Mouse (Mus musculus) heart, embryonic 13.5 days (tissue): ENCODE measurements around the gene Mip. TPM values are rescaled to one million over a fixed set of nuclear protein-coding genes. Genes with fewer than 3 reads are reported as not detected.
"Not testable (repeated sequence)": the region's sequence is repeated elsewhere in the genome, so short reads cannot be mapped to it uniquely, and the experiment has no call there.

Source experiments
- ATAC-seq: fragments of 200-750 bp; cut with Nextera tagmentation; 2 replicates; pipeline ENCODE4 v1.8.0; 2017; ENCODE audit warnings: moderate TSS enrichment; ENCODE audit not compliant: insufficient number of reproducible peaks, low FRiP score, low TSS enrichment; ENCODE audit errors: extremely low read depth
- H3K27ac ChIP-seq: fragments of 300-500 bp; sonication (generic); replicated peaks from 2 replicates; pipeline ENCODE4 v1.5.1; 2015; ENCODE audit warnings: moderate library complexity, mild to moderate bottlenecking, inconsistent platforms
- H3K27me3 ChIP-seq: fragments of 300-500 bp; sonication (generic); replicated peaks from 2 replicates; pipeline ENCODE4 v1.6.1; 2015; ENCODE audit warnings: mild to moderate bottlenecking, inconsistent platforms
- H3K36me3 ChIP-seq: fragments of 300-500 bp; sonication (generic); 2 replicates; pipeline ENCODE4 v1.6.1; 2015; ENCODE audit warnings: mild to moderate bottlenecking, inconsistent platforms
- H3K4me1 ChIP-seq: fragments of 300-500 bp; sonication (generic); 2 replicates; pipeline ENCODE4 v1.6.1; 2015; ENCODE audit warnings: inconsistent platforms
- H3K4me2 ChIP-seq: fragments of 300-500 bp; sonication (generic); 2 replicates; pipeline ENCODE4 v1.6.1; 2015; ENCODE audit warnings: inconsistent platforms, mild to moderate bottlenecking, moderate library complexity
- H3K4me3 ChIP-seq: fragments of 300-500 bp; sonication (generic); 2 replicates; pipeline ENCODE4 v1.5.1; 2015; ENCODE audit warnings: moderate library complexity, mild to moderate bottlenecking, inconsistent platforms
- H3K9ac ChIP-seq: fragments of 300-500 bp; sonication (generic); 2 replicates; pipeline ENCODE4 v1.6.1; 2015; ENCODE audit warnings: inconsistent platforms, mild to moderate bottlenecking, moderate library complexity
- H3K9me3 ChIP-seq: fragments of 300-500 bp; sonication (generic); 2 replicates; pipeline ENCODE4 v1.6.1; 2016; ENCODE audit warnings: inconsistent platforms
- WGBS: fragments of 180-500 bp; shearing (Covaris S2); methylation state at CpG from one replicate; pipeline ENCODE4 v1.1.7; 2015; ENCODE audit warnings: mixed read lengths; 5-methylcytosine and 5-hydroxymethylcytosine counted together
- polyA plus RNA-seq: library from polyadenylated mRNA; unstranded; fragments of >200 nt; fragmentation: Nextera tagmentation; extraction: Ambion mirVana; gene quantifications from 2 replicates; pipeline ENCODE4 v1.2.1, GENCODE M21; 2015

Gene Mip
- polyA plus RNA-seq, 1 experiment from 2014 or later, result not detected

DNA sequence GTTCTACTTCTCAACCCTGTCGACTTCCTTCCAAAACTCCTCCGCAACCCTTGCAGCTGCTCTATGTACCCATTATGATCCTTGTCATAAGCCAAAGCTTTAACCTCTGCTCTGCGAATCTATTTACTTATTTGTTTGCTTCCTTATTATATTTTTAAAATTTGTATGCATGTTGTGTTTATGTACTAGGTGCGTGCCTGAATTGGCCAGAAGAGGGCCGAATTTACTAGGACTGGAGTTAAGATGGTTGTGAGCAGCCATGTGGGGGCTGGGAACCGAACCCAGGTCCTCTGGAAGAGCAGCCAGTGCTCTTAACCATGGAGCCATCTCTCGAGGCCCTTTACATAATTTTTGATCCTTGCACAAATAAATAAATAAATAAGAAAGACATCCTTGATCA is 45.2 kb downstream of the Mip start:
- WGBS, result 36% methylated on average over 7 of the region's 7 CpGs

DNA sequence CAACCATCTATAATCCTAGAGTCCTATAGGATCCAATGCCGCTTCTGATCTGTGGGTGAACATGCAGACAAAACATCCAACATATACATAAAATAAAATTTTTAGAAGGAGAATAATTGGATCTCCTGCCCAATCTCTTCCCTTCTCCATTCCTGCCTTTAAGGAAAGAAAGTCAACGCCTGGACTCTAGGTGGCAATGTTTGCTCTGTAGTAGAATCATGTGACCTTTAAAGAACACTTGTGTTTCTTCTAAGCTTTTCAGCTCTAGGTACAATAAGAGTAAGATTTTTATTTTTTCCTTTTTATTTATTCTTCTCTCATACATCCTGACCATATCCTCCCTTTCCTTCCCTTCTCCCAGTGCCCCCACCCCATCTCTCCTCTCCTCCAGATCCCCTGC is 46.2 kb downstream of the Mip start:
- Histone ChIP-seq H3K36me3 (peaks cover 8% of the 10 kb centered on the region), H3K27me3 (no peaks in the 10 kb centered on the region), H3K4me2 (0 out of 2 replicates have a peak overlapping the region, but pooled peaks have one; percentile 76), H3K4me1 (peaks cover 13% of the 10 kb centered on the region), H3K27ac (no peak overlapping the region), H3K9me3 (no peaks in the 10 kb centered on the region), H3K9ac (no peak overlapping the region), H3K4me3 (no peak overlapping the region)
- ATAC-seq, result no peak
- WGBS, result 55% methylated on average over 2 of the region's 2 CpGs

More for the DNA sequence above, 45.2 kb downstream of the Mip start:
- peaks cover 13% of the 10 kb centered on the region for H3K4me1 ChIP-seq
- no peaks in the 10 kb centered on the region for H3K36me3 ChIP-seq
- no peaks in the 10 kb centered on the region for H3K9me3 ChIP-seq
- peak overlapping the region; percentile 89 for H3K9ac ChIP-seq
- H3K4me2 ChIP-seq, result peak overlapping the region; percentile 76
- peak overlapping the region; percentile 84 for H3K27ac ChIP-seq
- H3K4me3 ChIP-seq, result peak overlapping the region; percentile 91
- ATAC-seq, result no peak
- H3K27me3 ChIP-seq, result no peaks in the 10 kb centered on the region

DNA sequence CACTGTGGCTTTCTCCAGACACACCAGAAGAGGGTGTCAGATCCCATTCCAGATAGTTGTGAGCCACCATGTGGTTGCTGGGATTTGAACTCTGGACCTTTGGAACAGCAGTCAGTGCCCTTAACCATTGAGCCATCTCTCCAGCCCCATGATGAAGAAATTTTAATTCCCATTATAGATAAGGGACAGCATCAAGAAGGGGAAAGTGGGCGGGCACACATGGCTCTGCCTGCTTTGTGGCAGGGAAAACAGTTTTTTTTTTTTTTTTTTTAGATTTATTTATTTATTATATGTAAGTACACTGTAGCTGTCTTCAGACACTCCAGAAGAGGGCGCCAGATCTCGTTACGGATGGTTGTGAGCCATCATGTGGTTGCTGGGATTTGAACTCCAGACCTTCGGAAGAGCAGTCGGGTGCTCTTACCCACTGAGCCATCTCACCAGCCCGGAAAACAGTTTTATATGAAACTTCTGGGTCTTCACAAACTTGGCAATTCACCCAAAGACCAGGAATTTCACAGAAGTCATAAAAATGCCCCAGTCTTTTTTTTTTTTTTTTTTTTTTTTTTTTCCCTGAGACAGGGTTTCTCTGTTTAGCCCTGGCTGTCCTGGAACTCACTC is 47.3 kb downstream of the Mip start:
- Histone ChIP-seq H3K4me1 (peaks cover 13% of the 10 kb centered on the region), H3K36me3 (peaks cover 18% of the 10 kb centered on the region)
- not testable (repeated sequence) for H3K4me3 ChIP-seq, H3K27ac ChIP-seq, H3K9ac ChIP-seq, H3K27me3 ChIP-seq, ATAC-seq, H3K9me3 ChIP-seq, H3K4me2 ChIP-seq
- 80% methylated on average over 5 of the region's 7 CpGs for WGBS

DNA sequence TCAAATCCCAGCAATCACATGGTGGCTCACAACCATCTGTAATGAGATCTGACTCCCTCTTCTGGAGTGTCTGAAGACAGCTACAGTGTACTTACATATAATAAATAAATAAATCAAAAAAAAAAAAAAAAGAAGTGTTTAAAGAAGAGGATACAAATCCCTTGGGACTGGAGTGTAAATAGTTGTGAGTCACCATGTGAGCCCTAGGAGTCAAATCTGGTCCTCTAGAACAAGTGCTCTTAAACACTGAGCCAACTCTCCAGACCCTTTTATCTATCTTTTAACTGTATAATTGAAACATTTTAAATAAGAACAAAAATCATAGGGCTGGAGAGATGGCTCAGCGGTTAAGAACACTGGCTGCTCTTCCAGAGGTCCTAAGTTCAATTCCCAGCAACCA is 49.7 kb downstream of the Mip start:
- H3K4me2 ChIP-seq, ATAC-seq, H3K9ac ChIP-seq, H3K27ac ChIP-seq, H3K9me3 ChIP-seq, H3K27me3 ChIP-seq, H3K4me3 ChIP-seq, H3K4me1 ChIP-seq: not testable (repeated sequence)
- 92% methylated on average over 1 of the region's 1 CpGs for WGBS
- peaks cover 35% of the 10 kb centered on the region for H3K36me3 ChIP-seq

DNA sequence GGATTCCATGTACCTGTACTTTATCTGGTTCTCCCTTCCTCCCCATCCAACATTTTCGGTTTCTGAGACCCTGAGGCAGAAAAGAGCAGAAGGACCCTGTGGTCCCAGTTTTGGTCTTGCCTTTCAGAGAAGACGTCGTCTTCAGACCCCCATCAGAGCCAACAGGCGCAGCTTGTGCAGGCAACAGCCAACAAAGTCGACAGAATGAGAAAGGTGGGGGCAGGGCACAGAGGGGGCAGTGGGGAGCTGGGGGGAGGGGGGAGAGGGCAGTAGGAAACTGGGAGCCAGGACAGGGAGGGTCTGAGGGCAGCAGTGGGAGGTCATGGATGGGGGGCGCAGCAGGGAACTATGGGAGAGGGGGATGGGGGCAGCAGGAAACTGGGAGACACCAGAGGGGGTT is 52.5 kb downstream of the Mip start:
- Histone ChIP-seq H3K9me3 (no peaks in the 10 kb centered on the region; the same call in 1 of the 2 replicates), H3K27me3 (no peaks in the 10 kb centered on the region), H3K4me3 (no peak overlapping the region), H3K27ac (no peak overlapping the region), H3K4me2 (no peak overlapping the region), H3K4me1 (no peaks in the 10 kb centered on the region), H3K36me3 (peaks cover 61% of the 10 kb centered on the region), H3K9ac (no peak overlapping the region)
- ATAC-seq, result no peak
- 49% methylated on average over 6 of the region's 6 CpGs for WGBS

DNA sequence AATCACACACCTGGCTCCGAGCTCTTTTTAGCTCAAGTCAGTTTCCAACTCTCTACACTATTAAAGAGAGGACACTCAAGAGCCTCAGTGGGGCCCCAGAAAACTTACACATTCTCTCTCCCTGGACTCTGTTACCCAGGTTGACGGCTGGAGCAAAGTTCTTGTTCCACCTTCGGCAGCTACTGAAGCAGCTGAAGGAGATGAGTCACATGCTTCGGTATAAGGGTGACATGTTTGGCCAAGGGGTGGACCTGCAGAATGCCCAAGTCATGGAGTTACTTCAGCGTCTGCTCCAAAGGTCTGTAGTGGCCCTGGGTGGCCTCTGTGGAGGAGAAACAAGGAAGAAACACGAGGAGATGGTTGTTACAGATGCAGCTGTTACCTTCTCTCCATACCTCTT is 55.3 kb downstream of the Mip start:
- no peak for ATAC-seq
- WGBS, result 81% methylated on average over 6 of the region's 6 CpGs
- H3K4me2 ChIP-seq, result no peak overlapping the region
- peaks cover 87% of the 10 kb centered on the region for H3K36me3 ChIP-seq
- no peaks in the 10 kb centered on the region for H3K4me1 ChIP-seq
- H3K4me3 ChIP-seq, result no peak overlapping the region
- H3K9ac ChIP-seq, result no peak overlapping the region
- H3K9me3 ChIP-seq, result no peaks in the 10 kb centered on the region; the same call in 1 of the 2 replicates
- no peaks in the 10 kb centered on the region for H3K27me3 ChIP-seq
- H3K27ac ChIP-seq, result no peak overlapping the region

Other genes with a start within 250 kb of the Mip start
- gene Hsd17b6, start 218.2 kb upstream of the Mip start, polyA plus RNA-seq, result not detected in 2 replicates
- 50.5 and 53.2 TPM in 2 replicates for gene Prim1, start 210.7 kb upstream of the Mip start, polyA plus RNA-seq
- gene Naca, start 190.3 kb upstream of the Mip start, polyA plus RNA-seq, result 540 TPM in 2 replicates
- gene Ptges3, start 166.9 kb upstream of the Mip start, polyA plus RNA-seq, result 301 and 338 TPM in 2 replicates
- gene Atp5b, start 142.6 kb upstream of the Mip start, polyA plus RNA-seq, result 4,907 and 5,417 TPM in 2 replicates
- 7.4 and 8.0 TPM in 2 replicates for gene Baz2a, start 134.3 kb upstream of the Mip start, polyA plus RNA-seq
- gene Rbms2, start 45.5 kb upstream of the Mip start, polyA plus RNA-seq, result 35.4 and 37.3 TPM in 2 replicates
- gene Gls2, start 31.4 kb upstream of the Mip start, polyA plus RNA-seq, result 0.53 and 0.96 TPM in 2 replicates
- 40.7 and 40.8 TPM in 2 replicates for gene Spryd4, start 14.0 kb upstream of the Mip start, polyA plus RNA-seq
- gene Timeless, start 6.2 kb downstream of the Mip start, polyA plus RNA-seq, result 32.2 and 34.0 TPM in 2 replicates
- 0.10 and 0.17 TPM in 2 replicates for gene Apon, start 28.3 kb downstream of the Mip start, polyA plus RNA-seq
- gene Apof, start 42.8 kb downstream of the Mip start, polyA plus RNA-seq, result 0.27 and 1.7 TPM in 2 replicates
- 9.7 and 9.8 TPM in 2 replicates for gene Stat2, start 44.7 kb downstream of the Mip start, polyA plus RNA-seq
- 1.8 and 2.6 TPM in 2 replicates for gene Il23a, start 72.9 kb downstream of the Mip start, polyA plus RNA-seq
- 24.9 and 25.7 TPM in 2 replicates for gene Pan2, start 77.5 kb downstream of the Mip start, polyA plus RNA-seq
- gene Cnpy2, start 96.6 kb downstream of the Mip start, polyA plus RNA-seq, result 193 and 228 TPM in 2 replicates
- gene Cs, start 111.9 kb downstream of the Mip start, polyA plus RNA-seq, result 396 and 409 TPM in 2 replicates
- gene Coq10a, start 143.2 kb downstream of the Mip start, polyA plus RNA-seq, result 11.8 and 12.6 TPM in 2 replicates
- gene Ankrd52, start 151.3 kb downstream of the Mip start, polyA plus RNA-seq, result 8.8 and 9.4 TPM in 2 replicates
- gene Slc39a5, start 175.4 kb downstream of the Mip start, polyA plus RNA-seq, result 0.12 and 1.5 TPM in 2 replicates
- gene Nabp2, start 185.7 kb downstream of the Mip start, polyA plus RNA-seq, result 58.0 and 63.9 TPM in 2 replicates
- 26.8 and 27.0 TPM in 2 replicates for gene Rnf41, start 185.8 kb downstream of the Mip start, polyA plus RNA-seq
- 55.2 and 57.1 TPM in 2 replicates for gene Smarcc2, start 233.4 kb downstream of the Mip start, polyA plus RNA-seq